Mouse (Mus musculus): ENCODE results near the gene Ptgir. TPM values are rescaled to one million over a fixed set of nuclear protein-coding genes. Genes with fewer than 3 reads are reported as not detected.
A peak's percentile ranks its signal among the peaks of the same experiment; 100 is the strongest.

The Ptgir gene
- polyA plus RNA-seq, 1 experiment from 2014 or later = 0.83 TPM

GRCm38 (mm10) chr7:16932704-16933577 lies 26.7 kb downstream of the Ptgir start:
- Histone ChIP-seq H3K4me2 (peak overlapping the region; percentile 20; the same call in 1 of the 2 replicates), H3K27ac (peak overlapping the region; percentile 85), H3K36me3 (no peaks in the 10 kb centered on the region), H3K4me1 (replicated peaks) (peaks cover 26% of the 10 kb centered on the region), H3K9me3 (no peaks in the 10 kb centered on the region), H3K27me3 (no peaks in the 10 kb centered on the region), H3K9ac (no peak overlapping the region), H3K4me3 (no peak overlapping the region)
- WGBS = 31% methylated on average over 14 of the region's 14 CpGs
- peak; percentile 61 for ATAC-seq (ENCODE audit: low FRiP score)

- Histone ChIP-seq H3K9me3 (no peaks in the 10 kb centered on the region), H3K27me3 (no peaks in the 10 kb centered on the region), H3K9ac (no peak overlapping the region), H3K4me2 (no peak overlapping the region), H3K27ac (peak overlapping the region; percentile 89; the same call in 1 of the 2 replicates), H3K4me1 (replicated peaks) (peaks cover 54% of the 10 kb centered on the region), H3K4me3 (no peak overlapping the region), H3K36me3 (no peaks in the 10 kb centered on the region)
- WGBS = 48% methylated on average over 4 of the region's 4 CpGs
- ATAC-seq (ENCODE audit: low FRiP score) = no peak
Observed at GRCm38 (mm10) chr7:16937312-16937711, 31.0 kb downstream of the Ptgir start.

GRCm38 (mm10) chr7:16938117-16938791 lies 32.0 kb downstream of the Ptgir start:
- WGBS = 62% methylated on average over 17 of the region's 17 CpGs
- Histone ChIP-seq H3K4me2 (peak overlapping the region; percentile 41), H3K9me3 (no peaks in the 10 kb centered on the region), H3K4me3 (no peak overlapping the region), H3K27ac (peak overlapping the region; percentile 89), H3K27me3 (no peaks in the 10 kb centered on the region), H3K4me1 (replicated peaks) (peaks cover 54% of the 10 kb centered on the region), H3K9ac (no peak overlapping the region), H3K36me3 (no peaks in the 10 kb centered on the region)
- ATAC-seq (ENCODE audit: low FRiP score) = peak; percentile 89

GRCm38 (mm10) chr7:16940292-16940691 lies 34.0 kb downstream of the Ptgir start:
- Histone ChIP-seq H3K36me3 (no peaks in the 10 kb centered on the region), H3K4me1 (replicated peaks) (peaks cover 62% of the 10 kb centered on the region), H3K9ac (peak overlapping the region; percentile 10; the same call in 1 of the 2 replicates), H3K4me2 (no peak overlapping the region), H3K4me3 (no peak overlapping the region), H3K27ac (peak overlapping the region; percentile 65), H3K9me3 (no peaks in the 10 kb centered on the region), H3K27me3 (no peaks in the 10 kb centered on the region)
- no peak for ATAC-seq (ENCODE audit: low FRiP score)
- WGBS = 46% methylated on average over 7 of the region's 7 CpGs

GRCm38 (mm10) chr7:16942861-16943260 lies 36.6 kb downstream of the Ptgir start:
- peaks cover 86% of the 10 kb centered on the region for H3K4me1 ChIP-seq (replicated peaks)
- H3K4me2 ChIP-seq = no peak overlapping the region

GRCm38 (mm10) chr7:16944061-16944807 lies 37.9 kb downstream of the Ptgir start, which contains the start of gene Pnmal2:
Pnmal2 (plus strand) TSS chr7:16944682.
- peaks cover 8% of the 10 kb centered on the region; the same call in 1 of the 2 replicates for H3K27me3 ChIP-seq
- H3K36me3 ChIP-seq = peaks cover 8% of the 10 kb centered on the region; the same call in 1 of the 2 replicates
- no peaks in the 10 kb centered on the region for H3K9me3 ChIP-seq
- peak within 1 kb of the TSS; percentile 85 for H3K4me3 ChIP-seq
- 10% methylated on average over 35 of the region's 36 CpGs for WGBS
- H3K9ac ChIP-seq = peak within 1 kb of the TSS; percentile 93
- ATAC-seq (ENCODE audit: low FRiP score) = peak; percentile 85
- peak within 1 kb of the TSS; percentile 97 for H3K4me2 ChIP-seq
- peak within 1 kb of the TSS; percentile 97 for H3K27ac ChIP-seq
- H3K4me1 ChIP-seq (replicated peaks) = peaks cover 86% of the 10 kb centered on the region

More at GRCm38 (mm10) chr7:16942861-16943260, 36.6 kb downstream of the Ptgir start:
- Histone ChIP-seq H3K36me3 (no peaks in the 10 kb centered on the region), H3K9ac (no peak overlapping the region), H3K9me3 (no peaks in the 10 kb centered on the region), H3K27ac (peak overlapping the region; percentile 97), H3K4me3 (no peak overlapping the region), H3K27me3 (no peaks in the 10 kb centered on the region; the same call in 1 of the 2 replicates)
- 37% methylated on average over 4 of the region's 4 CpGs for WGBS
- ATAC-seq (ENCODE audit: low FRiP score) = no peak

- Histone ChIP-seq H3K9me3 (no peaks in the 10 kb centered on the region), H3K4me1 (replicated peaks) (peaks cover 88% of the 10 kb centered on the region), H3K27ac (peak overlapping the region; percentile 97), H3K9ac (peak overlapping the region; percentile 93), H3K4me3 (peak overlapping the region; percentile 85), H3K36me3 (peaks cover 10% of the 10 kb centered on the region; the same call in 1 of the 2 replicates), H3K27me3 (peaks cover 8% of the 10 kb centered on the region; the same call in 1 of the 2 replicates), H3K4me2 (peak overlapping the region; percentile 97)
- WGBS = 1% methylated on average over 22 of the region's 22 CpGs
- no peak; the same call in 1 of the 2 replicates for ATAC-seq (ENCODE audit: low FRiP score)
Observed at GRCm38 (mm10) chr7:16944808-16945315, 38.6 kb downstream of the Ptgir start.

GRCm38 (mm10) chr7:16945419-16945818 lies 39.1 kb downstream of the Ptgir start:
- Histone ChIP-seq H3K9me3 (no peaks in the 10 kb centered on the region), H3K36me3 (peaks cover 10% of the 10 kb centered on the region; the same call in 1 of the 2 replicates), H3K27ac (peak overlapping the region; percentile 97), H3K4me1 (replicated peaks) (peaks cover 88% of the 10 kb centered on the region), H3K4me2 (peak overlapping the region; percentile 97), H3K27me3 (peaks cover 8% of the 10 kb centered on the region; the same call in 1 of the 2 replicates), H3K9ac (peak overlapping the region; percentile 93), H3K4me3 (peak overlapping the region; percentile 85)
- 11% methylated on average over 17 of the region's 17 CpGs for WGBS
- ATAC-seq (ENCODE audit: low FRiP score) = no peak

- peak overlapping the region; percentile 93 for H3K9ac ChIP-seq
- no peaks in the 10 kb centered on the region for H3K9me3 ChIP-seq
- H3K27me3 ChIP-seq = peaks cover 8% of the 10 kb centered on the region; the same call in 1 of the 2 replicates
- ATAC-seq (ENCODE audit: low FRiP score) = no peak
- H3K27ac ChIP-seq = peak overlapping the region; percentile 97
- H3K4me2 ChIP-seq = peak overlapping the region; percentile 97
- peaks cover 86% of the 10 kb centered on the region for H3K4me1 ChIP-seq (replicated peaks)
- H3K4me3 ChIP-seq = peak overlapping the region; percentile 85
- peaks cover 10% of the 10 kb centered on the region; the same call in 1 of the 2 replicates for H3K36me3 ChIP-seq
- 1% methylated on average over 53 of the region's 53 CpGs for WGBS
Observed at GRCm38 (mm10) chr7:16946441-16947348, 40.4 kb downstream of the Ptgir start.

GRCm38 (mm10) chr7:16947349-16947895 lies 41.1 kb downstream of the Ptgir start:
- no peaks in the 10 kb centered on the region for H3K9me3 ChIP-seq
- WGBS = 14% methylated on average over 21 of the region's 22 CpGs
- no peak for ATAC-seq (ENCODE audit: low FRiP score)
- peaks cover 10% of the 10 kb centered on the region; the same call in 1 of the 2 replicates for H3K36me3 ChIP-seq
- peak overlapping the region; percentile 97 for H3K27ac ChIP-seq
- peaks cover 8% of the 10 kb centered on the region; the same call in 1 of the 2 replicates for H3K27me3 ChIP-seq
- H3K4me3 ChIP-seq = peak overlapping the region; percentile 85
- H3K9ac ChIP-seq = peak overlapping the region; percentile 93
- H3K4me2 ChIP-seq = peak overlapping the region; percentile 97
- peaks cover 88% of the 10 kb centered on the region for H3K4me1 ChIP-seq (replicated peaks)

Data from hindbrain, embryonic 13.5 days (tissue).